Mouse (Mus musculus) retina, postnatal 1 day (tissue): ENCODE measurements at regions not wholly inside any gene's neighbourhood (a gene's known extent, or its start where the extent isn't known, plus 50 kb on each side); places are given as distances from the start of the nearest gene placed in this dataset.
A peak's percentile ranks its signal among the peaks of the same experiment; 100 is the strongest.
"Not testable (repeated sequence)": the region's sequence is repeated elsewhere in the genome, so short reads cannot be mapped to it uniquely, and the experiment has no call there.

Experiments used
- DNase-seq: peaks from one replicate; pipeline ENCODE4 v3.0.0-alpha.2; 2012

DNA sequence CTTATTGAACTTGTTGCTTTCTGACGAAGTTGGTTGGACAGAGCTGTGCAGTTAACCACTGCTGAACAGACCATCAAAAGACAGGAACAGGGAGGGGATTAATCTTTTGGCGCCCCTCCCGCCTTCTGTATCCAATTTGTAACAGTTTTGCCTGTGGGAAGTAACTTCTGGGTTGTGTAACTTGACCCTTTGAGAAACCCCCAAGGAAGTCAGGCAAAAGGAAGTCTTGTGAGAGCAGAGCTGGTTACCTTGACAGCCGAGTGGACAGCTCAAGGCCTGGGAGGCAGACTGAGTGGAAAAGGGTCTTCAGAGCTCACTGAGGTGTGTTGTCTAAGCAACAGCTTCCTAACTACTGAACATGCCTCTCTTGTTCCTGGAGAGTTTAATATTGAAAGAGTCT lies 75.8 kb upstream of the Hao2 start:
- no peak for DNase-seq

DNA sequence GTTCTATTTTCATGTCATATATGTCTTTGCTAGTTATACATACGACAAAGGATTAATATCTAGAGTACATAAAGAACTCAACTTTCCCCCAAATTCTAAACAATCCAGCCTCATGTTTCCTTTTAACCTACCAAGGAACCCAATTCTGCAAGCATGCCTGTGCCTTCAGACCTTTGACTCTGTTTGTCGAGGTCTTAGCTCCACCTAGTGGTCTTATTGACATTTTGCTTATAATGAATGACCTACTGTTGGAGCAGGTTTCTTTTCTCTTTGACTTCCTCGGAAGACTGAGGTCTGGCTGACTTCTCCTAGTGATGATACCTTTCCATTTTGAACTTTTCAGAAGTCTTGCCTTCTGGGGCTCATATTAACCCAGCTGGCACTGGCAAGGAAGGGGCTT lies 82.7 kb upstream of the Hao2 start:
- DNase-seq, result peak; percentile 73

DNA sequence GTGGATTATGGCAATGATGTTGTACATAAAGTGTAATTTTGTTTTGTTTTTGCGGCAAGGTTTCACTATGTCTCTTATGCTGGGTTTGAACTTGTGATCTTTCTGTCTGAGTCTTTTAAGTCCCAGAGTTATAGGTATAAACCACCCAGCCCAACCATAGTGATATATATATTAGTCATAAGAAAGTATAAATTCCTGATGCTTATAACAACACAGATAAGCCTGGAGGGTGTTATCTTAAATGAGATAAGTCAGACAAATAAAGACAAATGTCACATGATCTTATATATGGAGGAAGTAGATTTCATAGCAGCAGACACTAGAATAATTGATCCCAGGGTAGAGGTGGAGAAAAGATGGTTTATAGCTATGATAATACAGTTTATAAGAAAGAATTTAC lies 89.7 kb upstream of the Hao2 start:
- no peak for DNase-seq

DNA sequence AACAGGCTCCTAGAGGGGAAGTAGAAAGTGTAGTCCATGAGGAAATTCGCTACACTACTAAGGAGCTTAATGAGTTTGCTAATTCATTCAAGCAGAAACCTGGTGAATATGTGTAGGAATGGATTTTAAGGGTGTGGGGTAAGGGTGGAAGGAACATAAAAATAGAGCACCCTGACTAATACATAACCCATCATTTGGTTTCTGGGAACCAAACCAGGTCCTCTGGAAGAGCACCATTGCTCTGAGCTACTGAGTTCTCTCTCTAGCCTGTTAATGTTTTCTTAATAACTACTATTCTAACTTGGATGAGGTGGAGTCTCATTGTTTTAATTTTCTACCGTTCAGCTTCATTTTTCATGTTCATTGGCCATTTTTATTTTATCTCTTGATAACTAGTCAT lies 94.2 kb upstream of the Hao2 start:
- not testable (repeated sequence) for DNase-seq

DNA sequence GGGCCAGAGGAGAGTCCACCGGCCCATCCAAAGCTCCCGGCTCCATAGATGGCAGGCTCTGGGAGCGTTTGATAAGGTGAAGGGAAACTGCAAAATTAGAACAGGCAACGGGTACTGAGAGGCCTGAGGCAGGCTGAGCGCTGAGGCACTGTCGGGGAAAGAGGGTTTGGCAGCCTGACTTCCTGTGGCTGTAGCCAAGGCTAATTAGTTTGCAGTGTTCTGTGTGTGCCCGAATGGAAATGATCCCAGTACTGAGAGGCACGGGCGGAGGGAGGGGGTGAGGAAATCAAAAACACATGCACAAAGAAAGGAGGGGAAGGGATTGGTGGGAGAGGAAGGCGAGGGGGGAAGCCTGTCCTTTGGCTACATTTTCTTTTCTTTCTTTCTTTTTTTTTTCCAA lies 97.8 kb upstream of the Hao2 start:
- peak; percentile 46 for DNase-seq

DNA sequence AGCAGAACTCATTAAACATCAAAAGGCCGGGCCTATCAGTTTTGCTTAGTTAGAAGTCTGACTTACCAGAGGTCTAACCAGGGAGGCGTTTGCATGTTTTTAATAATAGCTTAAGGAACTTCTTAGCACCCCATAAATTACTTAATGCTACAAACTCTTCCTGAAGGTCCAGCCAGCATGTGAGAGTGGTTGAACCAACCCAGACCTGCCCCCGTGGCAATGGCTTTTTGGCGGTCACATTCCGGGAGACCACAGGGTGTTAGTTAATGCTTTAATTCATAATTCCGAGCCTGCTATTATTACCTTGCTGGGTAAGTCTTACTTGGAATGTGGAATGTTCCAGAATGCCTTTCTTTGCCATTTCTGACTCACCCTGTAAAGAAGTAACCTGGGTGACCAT lies 98.2 kb upstream of the Hao2 start:
- no peak for DNase-seq

DNA sequence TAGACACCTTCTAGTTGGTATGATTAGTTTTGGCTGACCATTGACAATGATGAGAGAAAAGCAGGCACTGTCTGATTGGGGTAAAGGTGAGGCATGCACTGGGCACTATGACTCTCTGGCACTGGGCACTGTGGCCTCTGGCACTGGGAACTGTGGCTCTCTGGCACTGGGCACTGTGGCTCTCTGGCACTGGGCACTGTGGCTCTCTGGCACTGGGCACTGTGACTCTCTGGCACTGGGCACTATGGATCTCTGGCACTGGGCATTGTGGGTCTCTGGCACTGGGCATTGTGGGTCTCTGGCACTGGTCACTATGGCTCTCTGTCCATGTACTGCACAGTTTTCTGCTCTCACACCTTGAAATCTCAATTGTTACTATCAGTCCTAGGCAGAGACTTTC lies 101.0 kb upstream of the Hao2 start:
- no peak for DNase-seq

DNA sequence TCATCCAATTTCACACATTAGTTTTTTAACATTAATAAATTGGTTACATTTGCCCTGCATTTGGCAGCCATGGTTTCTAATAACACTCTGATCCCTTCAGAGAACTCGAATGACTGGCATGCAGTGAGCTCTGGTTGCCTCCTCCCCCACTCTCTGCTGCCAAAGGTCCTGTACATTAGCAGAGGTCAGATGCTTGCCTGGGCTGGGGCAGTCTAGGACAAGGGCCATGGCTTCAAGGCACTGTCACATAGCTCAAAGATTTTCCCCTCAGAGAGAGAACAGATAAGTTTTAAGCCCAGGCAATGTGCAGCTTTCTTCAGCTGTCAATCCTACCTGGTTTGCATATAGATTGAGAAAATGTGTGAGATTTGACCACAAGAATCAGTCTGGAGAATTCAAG lies 110.2 kb upstream of the Wars2 start:
- DNase-seq, result no peak

DNA sequence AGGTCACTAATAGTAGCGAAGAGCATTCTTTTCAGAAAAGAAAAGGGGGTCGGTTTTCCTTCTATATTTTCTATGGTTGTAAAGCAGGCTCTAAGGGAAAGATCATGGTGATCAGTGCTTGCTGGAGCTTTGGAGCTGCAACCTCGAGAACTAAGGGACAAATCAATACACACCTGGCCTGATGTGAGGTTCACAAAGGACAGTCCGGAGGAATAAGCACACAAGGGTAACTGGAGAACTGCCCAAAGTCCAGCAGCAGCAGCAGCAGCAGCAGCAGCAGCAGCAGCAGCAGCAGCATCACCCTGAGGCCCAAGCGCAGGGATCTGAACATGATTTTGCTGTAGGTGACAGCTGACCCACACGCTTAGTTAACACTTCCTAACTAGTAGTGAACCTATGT lies 94.7 kb upstream of the Wars2 start:
- no peak for DNase-seq

DNA sequence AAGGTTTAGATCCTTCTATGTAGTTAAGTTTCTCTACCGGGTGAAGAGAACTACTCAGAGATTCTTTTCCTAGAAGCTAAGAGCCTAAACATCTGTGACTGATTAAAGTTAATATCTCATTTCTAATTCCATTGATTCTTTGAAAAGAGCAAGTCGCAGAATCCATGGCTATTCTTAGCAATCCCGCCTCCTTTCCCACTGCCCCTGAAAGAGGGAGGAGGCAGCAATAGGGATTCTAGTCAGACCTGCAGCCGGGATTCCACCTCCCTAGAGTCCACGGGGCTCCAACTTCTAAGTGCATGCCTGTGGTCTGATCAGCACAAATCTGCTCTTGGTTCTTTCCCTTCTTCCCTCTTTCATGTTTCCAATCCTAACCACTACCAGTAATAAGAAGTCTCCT lies 93.7 kb upstream of the Wars2 start:
- no peak for DNase-seq

DNA sequence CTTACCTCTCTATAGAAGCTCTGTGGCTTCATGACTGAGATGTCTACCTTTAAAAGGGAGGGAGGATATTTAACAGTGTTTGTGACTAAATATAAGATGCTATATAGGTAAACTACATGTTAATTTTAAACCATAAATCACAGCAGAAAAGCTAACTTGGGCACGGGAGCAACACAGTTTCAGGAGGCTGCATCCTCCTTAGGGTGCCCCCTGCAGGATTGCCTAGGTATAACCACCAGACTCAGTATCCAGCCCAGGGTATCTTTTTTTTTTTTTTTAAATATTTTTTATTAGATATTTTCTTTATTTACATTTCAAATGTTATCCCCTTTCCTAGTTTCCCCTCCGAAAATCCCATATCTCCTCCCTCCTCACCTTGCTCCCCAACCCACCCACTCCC lies 91.6 kb upstream of the Wars2 start:
- DNase-seq, result no peak

DNA sequence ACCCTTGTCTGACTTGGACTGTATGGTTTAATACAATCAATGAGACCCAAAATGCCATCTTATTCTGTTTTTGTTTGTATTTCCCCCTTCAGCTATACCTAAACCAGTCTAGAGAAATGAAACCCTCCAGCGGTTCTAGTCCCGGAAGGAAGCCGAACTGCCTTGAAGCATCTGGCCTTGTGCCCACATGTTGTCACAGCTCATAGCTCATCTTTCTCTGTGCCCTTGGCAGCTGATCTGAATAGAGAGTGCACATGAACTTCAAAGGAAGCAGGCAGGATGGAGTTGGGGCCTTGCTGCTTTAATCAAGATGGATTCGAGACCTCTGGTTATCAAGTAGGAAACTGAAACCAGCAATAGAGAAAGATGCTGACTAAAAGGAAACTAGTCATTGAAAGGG lies 88.7 kb upstream of the Wars2 start:
- DNase-seq, result no peak

DNA sequence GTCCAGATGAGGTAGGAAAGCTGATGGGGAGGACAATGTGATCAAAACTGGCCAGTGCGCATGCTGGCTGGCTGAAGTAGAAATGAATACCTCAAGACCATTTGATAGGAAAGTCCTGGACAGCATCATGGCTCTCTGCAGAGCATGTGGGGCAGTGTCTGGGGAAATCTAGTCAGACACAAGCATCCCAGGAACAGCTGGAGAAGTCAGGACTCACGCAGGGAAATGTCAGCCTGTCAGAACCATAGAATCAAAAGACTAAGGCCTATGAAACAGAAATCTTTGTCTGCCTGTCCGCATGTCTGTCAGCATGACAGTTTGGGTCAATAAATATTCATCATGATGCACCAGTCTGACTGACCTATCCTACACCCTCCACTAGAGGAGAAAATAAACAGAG lies 73.7 kb upstream of the Wars2 start:
- no peak for DNase-seq
